Mouse (Mus musculus): ENCODE measurements around the gene Mroh3.

The Mroh3 gene

GRCm38 (mm10) chr1:136212803-136213202, at the start of gene Mroh3:
Mroh3 (minus strand) TSS chr1:136212828.
- DNase-seq (ENCODE audit: low read depth in 2 of 2, low spot score in 2 of 2): peak in 1 of 2 experiments; percentile 32

- no peak for DNase-seq (ENCODE audit: low read depth in 2 of 2, low spot score in 2 of 2)
These were observed 48.1 kb upstream of the Mroh3 start, which contains the start of gene Gpr25 for GRCm38 (mm10) chr1:136260635-136261238. Gpr25 (minus strand) TSS chr1:136260873.

GRCm38 (mm10) chr1:136259893-136260634, 47.4 kb upstream of the Mroh3 start:
- DNase-seq (ENCODE audit: low read depth in 2 of 2, low spot score in 2 of 2): no peak

- no peak for DNase-seq (ENCODE audit: low read depth in 2 of 2, low spot score in 2 of 2)
These were observed 46.9 kb upstream of the Mroh3 start for GRCm38 (mm10) chr1:136259543-136259892.

- DNase-seq (ENCODE audit: low read depth in 2 of 2, low spot score in 2 of 2): no peak
These were observed 45.9 kb upstream of the Mroh3 start for GRCm38 (mm10) chr1:136258495-136258894.

GRCm38 (mm10) chr1:136255657-136256056, 43.0 kb upstream of the Mroh3 start:
- DNase-seq (ENCODE audit: low read depth in 2 of 2, low spot score in 2 of 2): no peak

- no peak for DNase-seq (ENCODE audit: low read depth in 2 of 2, low spot score in 2 of 2)
These were observed 42.5 kb upstream of the Mroh3 start for GRCm38 (mm10) chr1:136255174-136255573.

- DNase-seq (ENCODE audit: low read depth in 2 of 2, low spot score in 2 of 2): no peak
These were observed 42.0 kb upstream of the Mroh3 start for GRCm38 (mm10) chr1:136254503-136255065.

- DNase-seq (ENCODE audit: low read depth in 2 of 2, low spot score in 2 of 2): no peak
These were observed 40.8 kb upstream of the Mroh3 start for GRCm38 (mm10) chr1:136253472-136253871.

- no peak for DNase-seq (ENCODE audit: low read depth in 2 of 2, low spot score in 2 of 2)
These were observed 37.0 kb upstream of the Mroh3 start for GRCm38 (mm10) chr1:136249662-136250061.

GRCm38 (mm10) chr1:136247393-136247792, 34.8 kb upstream of the Mroh3 start:
- DNase-seq (ENCODE audit: low read depth in 2 of 2, low spot score in 2 of 2): no peak

GRCm38 (mm10) chr1:136244469-136244868, 31.8 kb upstream of the Mroh3 start:
- DNase-seq (ENCODE audit: low read depth in 2 of 2, low spot score in 2 of 2): no peak

- no peak for DNase-seq (ENCODE audit: low read depth in 2 of 2, low spot score in 2 of 2)
These were observed 29.2 kb upstream of the Mroh3 start for GRCm38 (mm10) chr1:136241801-136242200.

GRCm38 (mm10) chr1:136238495-136238894, 25.9 kb upstream of the Mroh3 start:
- DNase-seq (ENCODE audit: low read depth in 2 of 2, low spot score in 2 of 2): no peak

- DNase-seq (ENCODE audit: low read depth in 2 of 2, low spot score in 2 of 2): no peak
These were observed 22.0 kb upstream of the Mroh3 start for GRCm38 (mm10) chr1:136234595-136235092.

GRCm38 (mm10) chr1:136233892-136234594, 21.4 kb upstream of the Mroh3 start, which contains the start of gene Inava:
Inava (minus strand) TSS chr1:136234264.
- peak in 1 of 2 experiments; percentile 32 for DNase-seq (ENCODE audit: low read depth in 2 of 2, low spot score in 2 of 2)

GRCm38 (mm10) chr1:136232986-136233790, 20.6 kb upstream of the Mroh3 start:
- no peak for DNase-seq (ENCODE audit: low read depth in 2 of 2, low spot score in 2 of 2)

GRCm38 (mm10) chr1:136232285-136232926, 19.8 kb upstream of the Mroh3 start:
- no peak for DNase-seq (ENCODE audit: low read depth in 2 of 2, low spot score in 2 of 2)

GRCm38 (mm10) chr1:136231596-136231995, 19.0 kb upstream of the Mroh3 start:
- DNase-seq (ENCODE audit: low read depth in 2 of 2, low spot score in 2 of 2): no peak

GRCm38 (mm10) chr1:136230201-136230600, 17.6 kb upstream of the Mroh3 start:
- no peak for DNase-seq (ENCODE audit: low read depth in 2 of 2, low spot score in 2 of 2)
